Mouse (Mus musculus) midbrain, postnatal 0 days (tissue): ENCODE results near the gene Baiap2l1. TPM values are rescaled to one million over a fixed set of nuclear protein-coding genes. Genes with fewer than 3 reads are reported as not detected.

ENCODE experiments used
- ATAC-seq: fragments of 200-750 bp; cut with Nextera tagmentation; 2 replicates; pipeline ENCODE4 v1.8.0; 2017; ENCODE audit warnings: moderate number of reproducible peaks, mild to moderate bottlenecking, moderate TSS enrichment, moderate library complexity; ENCODE audit not compliant: low FRiP score
- DNase-seq: peaks from one replicate; pipeline ENCODE4 v3.0.0-alpha.2; 2015; ENCODE audit warnings: low spot score
- H3K27ac ChIP-seq: fragments of 300-500 bp; sonication (generic); 2 replicates; pipeline ENCODE4 v1.5.1; 2014; ENCODE audit warnings: low read depth, mild to moderate bottlenecking, low read length, mixed read lengths
- H3K27me3 ChIP-seq: fragments of 300-500 bp; sonication (generic); 2 replicates; pipeline ENCODE4 v1.6.1; 2014; ENCODE audit warnings: low read length, control low read depth, mixed read lengths; ENCODE audit not compliant: insufficient read depth
- H3K36me3 ChIP-seq: fragments of 300-500 bp; sonication (generic); 2 replicates; pipeline ENCODE4 v1.6.1; 2014; ENCODE audit warnings: low read length, control low read depth, mixed read lengths; ENCODE audit not compliant: insufficient read depth
- H3K4me1 ChIP-seq: fragments of 300-500 bp; sonication (generic); 2 replicates; pipeline ENCODE4 v1.6.1; 2014; ENCODE audit warnings: mild to moderate bottlenecking, control low read depth, antibody characterized with exemption, low read length, mixed read lengths; ENCODE audit not compliant: insufficient read depth
- H3K4me2 ChIP-seq: fragments of 300-500 bp; sonication (generic); 2 replicates; pipeline ENCODE4 v1.6.1; 2014; ENCODE audit warnings: low read depth, mild to moderate bottlenecking, low read length, mixed read lengths; ENCODE audit not compliant: poor library complexity, severe bottlenecking
- H3K4me3 ChIP-seq: fragments of 300-500 bp; sonication (generic); 2 replicates; pipeline ENCODE4 v1.5.1; 2014; ENCODE audit warnings: low read depth, mild to moderate bottlenecking, low read length, moderate library complexity
- H3K9ac ChIP-seq: fragments of 300-500 bp; sonication (generic); replicated peaks from 2 replicates; pipeline ENCODE4 v1.6.1; 2014; ENCODE audit warnings: mild to moderate bottlenecking, low read length, moderate library complexity, mixed read lengths; ENCODE audit not compliant: poor library complexity, severe bottlenecking
- H3K9me3 ChIP-seq: fragments of 300-500 bp; sonication (generic); 2 replicates; pipeline ENCODE4 v1.6.1; 2016; ENCODE audit warnings: low read length, control low read depth
- CTCF ChIP-seq: IDR thresholded peaks from 2 replicates; pipeline ENCODE4 v1.5.1; 2016; ENCODE audit warnings: antibody characterized with exemption, mild to moderate bottlenecking
- WGBS: fragments of 180-500 bp; shearing (Covaris S2); extraction: QIAGEN DNeasy Blood & Tissue Kit; methylation state at CpG from one replicate; pipeline ENCODE4 v1.1.7; 2014; 5-methylcytosine and 5-hydroxymethylcytosine counted together
- polyA plus RNA-seq: library from polyadenylated mRNA; unstranded; fragments of >200 nt; fragmentation: Nextera tagmentation; extraction: Ambion mirVana; gene quantifications from 2 replicates; pipeline ENCODE4 v1.2.1, GENCODE M21; 2015
- total RNA-seq: library from RNA; depleted of rRNA; stranded (reverse); fragments of >200 nt; gene quantifications from 2 replicates; pipeline ENCODE4 v1.2.3, GENCODE M21; 2014

Baiap2l1 gene
- total and polyA plus RNA-seq, 2 experiments from 2014 or later: 0.44 to 0.80 TPM

GRCm38 (mm10) chr5:144288391-144288790 is 69.5 kb downstream of the Baiap2l1 start:
- H3K9ac ChIP-seq: no peak overlapping the region

GRCm38 (mm10) chr5:144287267-144287820 is 70.6 kb downstream of the Baiap2l1 start:
- H3K4me2 ChIP-seq: no peak overlapping the region
- H3K27ac ChIP-seq: no peak overlapping the region
- TF ChIP-seq CTCF: no peak
- H3K9me3 ChIP-seq: no peaks in the 10 kb centered on the region
- H3K4me1 ChIP-seq: no peaks in the 10 kb centered on the region
- no peaks in the 10 kb centered on the region for H3K27me3 ChIP-seq
- ATAC-seq (no peak), DNase-seq (no peak)
- 93% methylated on average over 3 of the region's 3 CpGs for WGBS
- no peak overlapping the region for H3K9ac ChIP-seq
- H3K4me3 ChIP-seq: no peak overlapping the region
- no peaks in the 10 kb centered on the region for H3K36me3 ChIP-seq

More at GRCm38 (mm10) chr5:144288391-144288790, 69.5 kb downstream of the Baiap2l1 start:
- Histone ChIP-seq H3K27ac (no peak overlapping the region), H3K27me3 (no peaks in the 10 kb centered on the region), H3K4me2 (no peak overlapping the region), H3K9me3 (no peaks in the 10 kb centered on the region), H3K4me1 (no peaks in the 10 kb centered on the region), H3K4me3 (no peak overlapping the region), H3K36me3 (no peaks in the 10 kb centered on the region)
- 88% methylated on average over 9 of the region's 9 CpGs for WGBS
- ATAC-seq (no peak), DNase-seq (no peak)
- no peak for TF ChIP-seq CTCF

- Histone ChIP-seq H3K4me1 (no peaks in the 10 kb centered on the region), H3K36me3 (no peaks in the 10 kb centered on the region), H3K4me3 (no peak overlapping the region), H3K27ac (no peak overlapping the region), H3K9ac (no peak overlapping the region), H3K4me2 (no peak overlapping the region), H3K27me3 (no peaks in the 10 kb centered on the region), H3K9me3 (no peaks in the 10 kb centered on the region)
- ATAC-seq (no peak), DNase-seq (no peak)
- no peak for TF ChIP-seq CTCF
- 75% methylated on average over 9 of the region's 9 CpGs for WGBS
Measured at GRCm38 (mm10) chr5:144286591-144287266, 71.2 kb downstream of the Baiap2l1 start.

DNA sequence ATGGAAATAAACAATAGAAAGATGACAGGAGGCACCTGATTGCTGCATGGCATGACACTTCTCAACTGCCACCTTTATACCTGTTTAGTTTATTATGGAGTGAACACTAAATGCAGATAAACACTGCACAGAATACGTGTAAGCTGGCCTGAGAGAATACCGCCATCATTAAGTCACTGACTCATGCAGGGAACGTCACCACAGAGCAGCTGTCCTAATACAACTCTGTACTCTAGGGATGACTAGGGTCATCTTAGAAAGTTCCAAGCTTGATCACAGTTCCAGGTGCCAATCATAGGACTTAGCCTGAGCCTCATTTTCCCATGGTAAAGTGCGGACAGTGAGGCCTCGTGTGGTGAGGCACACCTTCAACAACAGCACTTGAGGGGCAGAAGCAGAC is 73.3 kb downstream of the Baiap2l1 start:
- Histone ChIP-seq H3K27me3 (no peaks in the 10 kb centered on the region), H3K4me1 (no peaks in the 10 kb centered on the region), H3K9ac (no peak overlapping the region), H3K27ac (no peak overlapping the region), H3K9me3 (no peaks in the 10 kb centered on the region), H3K4me2 (no peak overlapping the region), H3K36me3 (no peaks in the 10 kb centered on the region), H3K4me3 (no peak overlapping the region)
- TF ChIP-seq CTCF: no peak
- no peak for ATAC-seq
- no peak for DNase-seq
- WGBS: 89% methylated on average over 5 of the region's 5 CpGs

DNA sequence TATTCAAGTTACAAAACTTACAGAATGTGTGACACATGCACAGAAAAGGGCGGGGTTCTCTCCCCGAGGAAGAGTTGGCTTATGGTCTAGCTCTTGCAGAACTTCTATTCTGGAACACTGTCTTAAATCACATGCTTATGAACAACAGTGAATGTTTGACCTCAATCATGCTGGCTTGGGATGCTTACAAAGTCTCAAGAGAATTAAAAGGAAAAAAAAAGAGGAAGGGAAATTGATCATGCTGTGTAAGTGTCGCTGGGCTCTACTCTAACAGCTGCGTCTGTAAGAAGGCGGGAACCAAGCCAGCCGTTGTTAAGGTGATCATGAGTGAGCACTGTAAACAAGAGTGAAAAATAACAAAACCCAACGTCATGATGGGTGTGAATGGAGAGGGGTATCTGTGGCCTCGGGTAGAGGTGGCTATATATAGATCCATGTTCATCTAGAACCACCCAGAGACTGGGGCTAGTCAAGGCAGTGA is 74.3 kb downstream of the Baiap2l1 start:
- 75% methylated on average over 8 of the region's 8 CpGs for WGBS

DNA sequence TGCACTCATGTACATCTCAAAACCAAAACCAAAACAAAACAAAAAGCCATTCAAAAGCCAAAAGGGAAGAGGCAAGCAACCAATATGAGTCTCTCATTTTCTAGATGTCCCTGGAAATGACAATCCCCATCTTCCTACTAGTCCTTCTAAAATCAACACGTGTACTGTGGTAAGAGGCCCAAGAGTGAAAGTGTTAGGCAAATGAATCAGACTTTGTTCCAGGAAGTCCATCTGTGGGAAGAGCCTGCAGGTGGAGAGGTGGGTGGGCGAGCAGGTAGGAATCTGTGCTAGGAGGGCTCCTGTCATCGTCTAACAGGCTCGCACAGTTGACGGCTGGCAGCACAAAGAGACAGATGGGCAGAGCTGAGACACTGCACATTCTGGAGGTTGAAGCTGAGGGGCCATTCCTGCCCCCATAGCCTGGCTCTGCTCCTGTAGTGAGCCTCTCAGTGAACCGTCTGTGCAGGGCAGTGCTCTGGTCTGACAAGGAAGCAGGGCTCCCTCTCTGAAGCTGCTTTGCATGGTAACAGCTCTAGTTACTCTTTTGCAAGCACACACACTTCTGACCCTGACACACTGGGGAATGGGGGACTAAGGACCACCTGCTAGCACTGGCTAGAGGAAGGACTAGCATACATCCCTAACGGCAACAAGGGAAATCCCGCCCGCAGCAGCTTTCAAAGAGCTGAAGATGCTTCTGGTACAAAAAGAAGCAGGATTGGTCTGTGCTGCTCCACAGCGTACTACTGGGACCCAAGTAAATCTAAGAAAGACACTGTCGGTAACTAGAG is 75.2 kb downstream of the Baiap2l1 start:
- Histone ChIP-seq H3K27ac (no peak overlapping the region), H3K9ac (no peak overlapping the region)
- WGBS: 76% methylated on average over 11 of the region's 11 CpGs

More for the DNA sequence above, 74.3 kb downstream of the Baiap2l1 start:
- no peak overlapping the region for H3K4me2 ChIP-seq
- ATAC-seq: no peak
- no peak overlapping the region for H3K4me3 ChIP-seq
- no peaks in the 10 kb centered on the region for H3K27me3 ChIP-seq
- no peak for TF ChIP-seq CTCF
- no peaks in the 10 kb centered on the region for H3K4me1 ChIP-seq
- no peak overlapping the region for H3K27ac ChIP-seq
- no peak overlapping the region for H3K9ac ChIP-seq
- no peaks in the 10 kb centered on the region for H3K9me3 ChIP-seq
- DNase-seq: no peak
- 0 out of 2 replicates have a peak, but pooled peaks cover 3% of the 10 kb centered on the region for H3K36me3 ChIP-seq

More for the DNA sequence above, 75.2 kb downstream of the Baiap2l1 start:
- no peaks in the 10 kb centered on the region for H3K9me3 ChIP-seq
- H3K4me3 ChIP-seq: no peak overlapping the region
- ATAC-seq: no peak
- no peaks in the 10 kb centered on the region for H3K27me3 ChIP-seq
- H3K4me1 ChIP-seq: no peaks in the 10 kb centered on the region
- no peak overlapping the region for H3K4me2 ChIP-seq
- no peak for DNase-seq
- H3K36me3 ChIP-seq: 0 out of 2 replicates have a peak, but pooled peaks cover 3% of the 10 kb centered on the region
- no peak for TF ChIP-seq CTCF
